Mouse (Mus musculus): Measurements from ENCODE around the gene Ppp2r1a. TPM values are rescaled to one million over a fixed set of nuclear protein-coding genes. Genes with fewer than 3 reads are reported as not detected.

The Ppp2r1a gene
- polyA plus RNA-seq (2015; fragmentation: Nextera tagmentation; extraction: Ambion mirVana): 397 and 432 TPM in 2 replicates

GRCm38 (mm10) chr17:20944985-20945891 is at the start of gene Ppp2r1a:
Gene Ppp2r1a (plus strand): TSS chr17:20945311.
- Histone ChIP-seq H3K9me3 (replicated peaks) (no peaks in the 10 kb centered on the region), H3K4me3 (replicated peaks) (peak within 1 kb of the TSS; percentile 62), H3K4me1 (peaks cover 25% of the 10 kb centered on the region), H3K27me3 (no peaks in the 10 kb centered on the region), H3K27ac (peak within 1 kb of the TSS; percentile 97), H3K36me3 (0 out of 2 replicates have a peak, but pooled peaks cover 5% of the 10 kb centered on the region), H3K9ac (peak within 1 kb of the TSS; percentile 78), H3K4me2 (peak within 1 kb of the TSS; percentile 67)
- peak; percentile 99 for ATAC-seq (replicated peaks; ENCODE audit: low FRiP score)
- WGBS: under 1% methylated on average over 69 of the region's 69 CpGs

GRCm38 (mm10) chr17:20904991-20905390 is 40.1 kb upstream of the Ppp2r1a start, which contains the start of gene Vmn1r231:
Gene Vmn1r231 (minus strand): TSS chr17:20905091.
- H3K27ac ChIP-seq: no peak within 1 kb of the TSS
- no peaks in the 10 kb centered on the region for H3K27me3 ChIP-seq
- H3K36me3 ChIP-seq: no peaks in the 10 kb centered on the region
- H3K9ac ChIP-seq: no peak within 1 kb of the TSS
- H3K4me2 ChIP-seq: no peak within 1 kb of the TSS
- no peaks in the 10 kb centered on the region for H3K9me3 ChIP-seq (replicated peaks)
- no peaks in the 10 kb centered on the region for H3K4me1 ChIP-seq
- WGBS: 63% methylated on average over 2 of the region's 2 CpGs
- no peak within 1 kb of the TSS for H3K4me3 ChIP-seq (replicated peaks)
- no peak for ATAC-seq (replicated peaks; ENCODE audit: low FRiP score)

GRCm38 (mm10) chr17:20919614-20920013 is 25.5 kb upstream of the Ppp2r1a start, which contains the start of gene Vmn1r232:
Gene Vmn1r232 (minus strand): TSS chr17:20919714.
- no peak for ATAC-seq (replicated peaks; ENCODE audit: low FRiP score)
- no peaks in the 10 kb centered on the region for H3K4me1 ChIP-seq
- H3K27ac ChIP-seq: no peak within 1 kb of the TSS
- no peak within 1 kb of the TSS for H3K4me3 ChIP-seq (replicated peaks)
- WGBS: 61% methylated on average over 1 of the region's 1 CpGs
- H3K36me3 ChIP-seq: no peaks in the 10 kb centered on the region
- H3K9ac ChIP-seq: no peak within 1 kb of the TSS
- H3K4me2 ChIP-seq: no peak within 1 kb of the TSS
- no peaks in the 10 kb centered on the region for H3K9me3 ChIP-seq (replicated peaks)
- H3K27me3 ChIP-seq: no peaks in the 10 kb centered on the region

- 46% methylated on average over 3 of the region's 3 CpGs for WGBS
- Histone ChIP-seq H3K4me3 (replicated peaks) (peak overlapping the region; percentile 62), H3K4me2 (peak overlapping the region; percentile 66), H3K4me1 (peaks cover 20% of the 10 kb centered on the region), H3K27me3 (no peaks in the 10 kb centered on the region), H3K9ac (peak overlapping the region; percentile 60), H3K9me3 (replicated peaks) (no peaks in the 10 kb centered on the region), H3K36me3 (no peaks in the 10 kb centered on the region), H3K27ac (peak overlapping the region; percentile 96)
- ATAC-seq (replicated peaks; ENCODE audit: low FRiP score): no peak
Measured at GRCm38 (mm10) chr17:20944226-20944625, 885 bp upstream of the Ppp2r1a start.

GRCm38 (mm10) chr17:20946026-20946565 is 985 bp downstream of the Ppp2r1a start:
- Histone ChIP-seq H3K4me2 (peak overlapping the region; percentile 67), H3K9me3 (replicated peaks) (no peaks in the 10 kb centered on the region), H3K27ac (peak overlapping the region; percentile 97), H3K4me3 (replicated peaks) (peak overlapping the region; percentile 62), H3K27me3 (no peaks in the 10 kb centered on the region), H3K4me1 (peaks cover 25% of the 10 kb centered on the region), H3K36me3 (peaks cover 7% of the 10 kb centered on the region), H3K9ac (peak overlapping the region; percentile 78)
- under 1% methylated on average over 13 of the region's 13 CpGs for WGBS
- ATAC-seq (replicated peaks; ENCODE audit: low FRiP score): no peak

- Histone ChIP-seq H3K36me3 (peaks cover 12% of the 10 kb centered on the region), H3K9ac (peak overlapping the region; percentile 78), H3K27ac (0 out of 2 replicates have a peak overlapping the region, but pooled peaks have one; percentile 97), H3K9me3 (replicated peaks) (no peaks in the 10 kb centered on the region), H3K4me1 (peaks cover 25% of the 10 kb centered on the region), H3K4me3 (replicated peaks) (peak overlapping the region; percentile 62), H3K4me2 (peak overlapping the region; percentile 67), H3K27me3 (no peaks in the 10 kb centered on the region)
- ATAC-seq (replicated peaks; ENCODE audit: low FRiP score): no peak
Measured at GRCm38 (mm10) chr17:20946636-20947035, 1.5 kb downstream of the Ppp2r1a start.

- no peak overlapping the region for H3K9ac ChIP-seq
Measured at GRCm38 (mm10) chr17:20960386-20960785, 15.3 kb downstream of the Ppp2r1a start.

GRCm38 (mm10) chr17:20965421-20965820 is 20.3 kb downstream of the Ppp2r1a start:
- Histone ChIP-seq H3K27me3 (no peaks in the 10 kb centered on the region), H3K36me3 (peaks cover 98% of the 10 kb centered on the region), H3K9ac (no peak overlapping the region), H3K4me2 (no peak overlapping the region), H3K4me1 (no peaks in the 10 kb centered on the region), H3K27ac (no peak overlapping the region), H3K4me3 (replicated peaks) (no peak overlapping the region), H3K9me3 (replicated peaks) (no peaks in the 10 kb centered on the region)
- 0 out of 2 replicates have a peak, but pooled peaks have one; percentile 44 for ATAC-seq (replicated peaks; ENCODE audit: low FRiP score)
- 73% methylated on average over 4 of the region's 4 CpGs for WGBS

More at GRCm38 (mm10) chr17:20960386-20960785, 15.3 kb downstream of the Ppp2r1a start:
- no peak overlapping the region for H3K4me2 ChIP-seq
- H3K36me3 ChIP-seq: peaks cover 100% of the 10 kb centered on the region
- no peaks in the 10 kb centered on the region for H3K27me3 ChIP-seq
- ATAC-seq (replicated peaks; ENCODE audit: low FRiP score): no peak
- no peak overlapping the region for H3K4me3 ChIP-seq (replicated peaks)
- H3K27ac ChIP-seq: no peak overlapping the region
- 96% methylated on average over 5 of the region's 5 CpGs for WGBS
- H3K9me3 ChIP-seq (replicated peaks): no peaks in the 10 kb centered on the region
- no peaks in the 10 kb centered on the region for H3K4me1 ChIP-seq

GRCm38 (mm10) chr17:20966681-20967080 is 21.6 kb downstream of the Ppp2r1a start:
- H3K4me1 ChIP-seq: no peaks in the 10 kb centered on the region
- no peak overlapping the region for H3K9ac ChIP-seq
- no peak overlapping the region for H3K27ac ChIP-seq
- peaks cover 86% of the 10 kb centered on the region for H3K36me3 ChIP-seq
- no peak for ATAC-seq (replicated peaks; ENCODE audit: low FRiP score)
- H3K27me3 ChIP-seq: no peaks in the 10 kb centered on the region
- H3K9me3 ChIP-seq (replicated peaks): no peaks in the 10 kb centered on the region
- no peak overlapping the region for H3K4me2 ChIP-seq
- H3K4me3 ChIP-seq (replicated peaks): no peak overlapping the region

- Histone ChIP-seq H3K4me1 (no peaks in the 10 kb centered on the region), H3K4me3 (replicated peaks) (no peak overlapping the region), H3K9ac (no peak overlapping the region), H3K9me3 (replicated peaks) (no peaks in the 10 kb centered on the region), H3K27me3 (no peaks in the 10 kb centered on the region), H3K36me3 (no peaks in the 10 kb centered on the region), H3K27ac (no peak overlapping the region), H3K4me2 (no peak overlapping the region)
- ATAC-seq (replicated peaks; ENCODE audit: low FRiP score): no peak
- 64% methylated on average over 2 of the region's 2 CpGs for WGBS
Measured at GRCm38 (mm10) chr17:20993716-20994115, 48.6 kb downstream of the Ppp2r1a start.

- no peak within 1 kb of the TSS for H3K4me3 ChIP-seq (replicated peaks)
- no peak for ATAC-seq (replicated peaks; ENCODE audit: low FRiP score)
- H3K9ac ChIP-seq: no peak within 1 kb of the TSS
- no peaks in the 10 kb centered on the region for H3K4me1 ChIP-seq
- no peaks in the 10 kb centered on the region for H3K27me3 ChIP-seq
- no peak within 1 kb of the TSS for H3K4me2 ChIP-seq
- H3K9me3 ChIP-seq (replicated peaks): no peaks in the 10 kb centered on the region
- H3K36me3 ChIP-seq: no peaks in the 10 kb centered on the region
- no peak within 1 kb of the TSS for H3K27ac ChIP-seq
Measured at GRCm38 (mm10) chr17:20996364-20996763, 51.3 kb downstream of the Ppp2r1a start, which contains the start of gene Vmn1r233. Gene Vmn1r233 (minus strand): TSS chr17:20996464.

Data from kidney, embryonic 15.5 days (tissue).